Mouse (Mus musculus) c-Kit-positive CD71-negative TER-119-negative erythroid progenitor cells, embryonic 14.5 days (primary cell): ENCODE measurements around the gene Lrit2.

Experiments
- DNase-seq: peaks from one replicate; pipeline ENCODE4 v3.0.0-alpha.2; 2013; ENCODE audit warnings: low read depth

Gene Lrit2

GRCm38 (mm10) chr14:37111371-37111770 is 43.6 kb downstream of the Lrit2 start:
- no peak for DNase-seq

DNA sequence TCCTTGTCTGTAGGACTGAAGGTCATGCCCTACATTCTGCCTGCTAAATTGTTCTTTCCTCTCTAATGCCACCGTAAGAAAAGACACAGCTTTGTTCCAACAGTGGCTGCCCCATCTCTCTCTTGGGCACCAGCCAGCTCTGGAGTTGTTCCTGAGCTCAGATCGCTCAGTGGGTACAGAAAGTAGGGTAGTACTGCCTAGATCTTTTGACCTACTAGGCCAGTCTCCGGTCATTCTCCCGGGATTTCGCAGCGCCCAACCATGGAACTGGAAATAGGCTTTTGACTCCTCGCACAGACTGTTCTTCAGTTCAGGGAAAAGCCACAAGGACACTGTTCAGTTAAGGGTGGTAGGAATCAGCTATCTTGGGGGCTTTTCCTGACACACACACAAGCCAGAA is 45.2 kb downstream of the Lrit2 start:
- no peak for DNase-seq

DNA sequence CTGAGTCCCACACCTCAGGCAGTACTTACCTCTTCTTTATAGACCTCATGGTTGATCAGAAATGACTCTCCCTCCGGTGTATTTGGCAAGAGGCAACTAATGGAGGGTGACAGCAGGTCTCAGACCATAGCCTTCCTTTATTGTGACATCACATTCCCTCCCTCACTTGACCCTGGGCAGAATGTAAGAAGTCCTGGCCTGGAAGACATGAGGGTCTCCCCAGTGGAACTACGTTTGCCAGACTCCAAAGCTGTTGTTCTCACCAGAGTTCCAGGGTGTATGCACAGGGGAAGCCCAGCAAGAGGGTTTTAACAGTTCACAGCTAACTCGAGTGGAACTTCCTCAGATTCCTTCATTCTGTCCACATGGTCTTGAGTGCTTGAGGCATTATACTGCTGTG is 46.2 kb downstream of the Lrit2 start, which contains the start of gene 2610528A11Rik:
Gene 2610528A11Rik (minus strand): TSS at position 101 of the 400 bp plus-strand sequence.
- DNase-seq: no peak

DNA sequence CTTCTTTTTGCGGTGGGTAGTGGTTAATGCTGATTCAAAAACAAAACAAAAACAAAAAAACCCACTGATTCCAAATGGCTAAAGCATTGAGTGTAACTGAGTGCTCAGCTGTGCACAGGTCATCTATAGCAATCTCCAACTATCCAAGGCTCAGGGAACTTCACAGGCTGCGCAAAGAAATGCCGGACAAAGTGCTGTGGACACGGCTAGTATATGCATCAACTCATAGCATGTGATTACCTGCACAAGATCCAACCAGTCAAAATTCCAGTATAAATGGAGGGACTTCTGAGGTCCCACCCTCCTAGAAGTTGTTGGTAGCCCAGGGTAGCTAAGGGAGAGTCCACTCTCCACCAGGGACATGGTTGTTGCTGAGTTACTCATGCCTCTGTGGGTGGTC is 51.5 kb downstream of the Lrit2 start:
- no peak for DNase-seq
